Comparison of ENCODE assay signal across 7 mouse cellular contexts in the genomic region with DNA sequence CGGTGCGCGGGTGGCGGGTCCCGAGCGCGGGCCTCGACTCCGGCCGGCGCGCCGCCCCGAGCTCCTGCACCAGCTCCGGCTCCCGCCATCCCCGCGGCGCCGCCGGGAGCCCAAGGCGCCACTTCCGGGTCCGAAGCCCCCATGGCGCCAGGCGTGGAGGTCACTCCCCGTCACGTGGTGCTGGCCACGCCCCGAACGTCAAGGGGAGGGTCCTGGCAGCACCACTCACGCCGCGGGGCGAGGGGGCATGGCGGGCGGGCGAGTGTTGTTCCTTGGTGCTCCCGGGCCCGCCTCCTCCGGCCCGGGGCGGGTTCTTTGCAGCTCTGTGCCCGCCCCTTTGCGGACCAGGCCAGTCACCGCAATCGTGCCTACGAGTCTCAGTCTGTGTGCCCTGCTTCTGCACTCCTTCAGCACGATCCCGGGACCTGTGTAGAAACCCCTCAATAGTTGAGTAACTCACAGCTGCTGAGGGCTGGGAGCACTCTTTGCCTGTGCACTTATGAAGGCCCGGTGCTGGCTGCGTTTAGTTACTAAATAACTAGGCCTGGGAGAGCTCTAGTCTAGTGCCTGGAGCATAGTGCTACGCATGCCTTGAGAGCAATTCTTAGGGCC. TPM values are rescaled to one million over a fixed set of nuclear protein-coding genes. Genes with fewer than 3 reads are reported as not detected.
A peak's percentile ranks its signal among the peaks of the same experiment; 100 is the strongest.
DNase-seq lines count a peak whose midpoint lies in the region; ATAC-seq lines count a peak whose summit lies in the region.

Mtch1 (minus strand) TSS at position 290 of the 612 bp plus-strand sequence.

- peak within 1 kb of the TSS; percentile 93 for H3K9ac ChIP-seq in midbrain, embryonic 13.5 days (replicated peaks)

- H3K4me1 ChIP-seq in embryonic facial prominence, embryonic 10.5 days, result peaks cover 35% of the 10 kb centered on the region
- H3K4me1 ChIP-seq in limb, embryonic 10.5 days, result peaks cover 29% of the 10 kb centered on the region
- peaks cover 25% of the 10 kb centered on the region for H3K4me1 ChIP-seq in midbrain, embryonic 13.5 days (replicated peaks)

- H3K27ac ChIP-seq in embryonic facial prominence, embryonic 10.5 days (replicated peaks), result peak within 1 kb of the TSS; percentile 97
- H3K27ac ChIP-seq in limb, embryonic 10.5 days, result peak within 1 kb of the TSS; percentile 94
- peak within 1 kb of the TSS; percentile 94 for H3K27ac ChIP-seq in midbrain, embryonic 13.5 days

- no peaks in the 10 kb centered on the region for H3K27me3 ChIP-seq in embryonic facial prominence, embryonic 10.5 days (replicated peaks; ENCODE audit: low read depth, poor library complexity, severe bottlenecking)
- no peaks in the 10 kb centered on the region for H3K27me3 ChIP-seq in limb, embryonic 10.5 days (ENCODE audit: low read depth, poor library complexity, severe bottlenecking)
- no peaks in the 10 kb centered on the region for H3K27me3 ChIP-seq in midbrain, embryonic 13.5 days

- H3K4me3 ChIP-seq in embryonic facial prominence, embryonic 10.5 days, result peak within 1 kb of the TSS; percentile 98
- H3K4me3 ChIP-seq in limb, embryonic 10.5 days, result peak within 1 kb of the TSS; percentile 76
- peak within 1 kb of the TSS; percentile 88 for H3K4me3 ChIP-seq in midbrain, embryonic 13.5 days (replicated peaks)

- 1% methylated on average over 53 of the region's 53 CpGs for WGBS in embryonic facial prominence, embryonic 10.5 days
- WGBS in limb, embryonic 10.5 days, result under 1% methylated on average over 53 of the region's 53 CpGs
- under 1% methylated on average over 51 of the region's 53 CpGs for WGBS in midbrain, embryonic 13.5 days

- peak within 1 kb of the TSS; percentile 75 for H3K4me2 ChIP-seq in midbrain, embryonic 13.5 days (replicated peaks)

- H3K36me3 ChIP-seq in embryonic facial prominence, embryonic 10.5 days (replicated peaks), result peaks cover 26% of the 10 kb centered on the region
- peaks cover 27% of the 10 kb centered on the region for H3K36me3 ChIP-seq in limb, embryonic 10.5 days
- peaks cover 18% of the 10 kb centered on the region for H3K36me3 ChIP-seq in midbrain, embryonic 13.5 days

- ATAC-seq in granulocyte monocyte progenitor cell, adult 5-6 weeks (replicated peaks; ENCODE audit: poor library complexity, severe bottlenecking), result peak; percentile 98
- ATAC-seq in midbrain, embryonic 13.5 days, result peak; percentile 93

- no peaks in the 10 kb centered on the region for H3K9me3 ChIP-seq in embryonic facial prominence, embryonic 10.5 days
- H3K9me3 ChIP-seq in limb, embryonic 10.5 days (replicated peaks), result no peaks in the 10 kb centered on the region
- no peaks in the 10 kb centered on the region for H3K9me3 ChIP-seq in midbrain, embryonic 13.5 days

- peak; percentile 100 for DNase-seq in adrenal gland, postnatal 10 days
- DNase-seq in embryonic facial prominence, embryonic 10.5 days (ENCODE audit: low spot score), result peak; percentile 100
- DNase-seq in kidney, adult 11 months, result peak; percentile 98
- peak; percentile 100 for DNase-seq in limb, embryonic 10.5 days (ENCODE audit: low spot score)
- DNase-seq in spleen, adult 12 weeks (ENCODE audit: low spot score), result peak; percentile 99

RNA-seq across cellular contexts. Expression of gene Mtch1, which starts in this region (rescaled TPM):
- 100 to 1,000 TPM; 330 to 395 TPM for total RNA-seq in adrenal gland, postnatal 10 days (2021)
- 278 and 280 TPM in 2 replicates for polyA plus RNA-seq in embryonic facial prominence, embryonic 10.5 days (2016; fragmentation: Nextera tagmentation; extraction: Ambion mirVana)
- 125 and 132 TPM in 2 replicates for total RNA-seq in granulocyte monocyte progenitor cell, adult 5-6 weeks (2014; fragmentation: Nextera tagmentation)
- total RNA-seq in granulocyte monocyte progenitor cell, adult 5-6 weeks (2017), result 69.5 and 74.3 TPM in 2 replicates
- polyA plus RNA-seq in limb, embryonic 10.5 days (2016; fragmentation: Nextera tagmentation; extraction: Ambion mirVana), result 234 and 286 TPM in 2 replicates
- 398 and 461 TPM in 2 replicates for polyA plus RNA-seq in midbrain, embryonic 13.5 days (2015; fragmentation: Nextera tagmentation; extraction: Ambion mirVana)

Comparison
In these comparisons a context has a peak if more than half of its experiments do, and no peak if none do; other contexts are left out.
1. Peak in every context shown above with its lines: DNase-seq, ATAC-seq, H3K4me3 ChIP-seq and H3K27ac ChIP-seq.